Mouse (Mus musculus): ENCODE results near the gene Mllt10. TPM values are rescaled to one million over a fixed set of nuclear protein-coding genes. Genes with fewer than 3 reads are reported as not detected.

Mllt10 gene
- 10 to 100 TPM; 48.8 to 58.2 TPM for total RNA-seq (2021)
- long read RNA-seq, partial matches to known transcripts: 1 of 6 reads
- long read RNA-seq, other reads (novel, unspliced or antisense): 5 of 6 reads

DNA sequence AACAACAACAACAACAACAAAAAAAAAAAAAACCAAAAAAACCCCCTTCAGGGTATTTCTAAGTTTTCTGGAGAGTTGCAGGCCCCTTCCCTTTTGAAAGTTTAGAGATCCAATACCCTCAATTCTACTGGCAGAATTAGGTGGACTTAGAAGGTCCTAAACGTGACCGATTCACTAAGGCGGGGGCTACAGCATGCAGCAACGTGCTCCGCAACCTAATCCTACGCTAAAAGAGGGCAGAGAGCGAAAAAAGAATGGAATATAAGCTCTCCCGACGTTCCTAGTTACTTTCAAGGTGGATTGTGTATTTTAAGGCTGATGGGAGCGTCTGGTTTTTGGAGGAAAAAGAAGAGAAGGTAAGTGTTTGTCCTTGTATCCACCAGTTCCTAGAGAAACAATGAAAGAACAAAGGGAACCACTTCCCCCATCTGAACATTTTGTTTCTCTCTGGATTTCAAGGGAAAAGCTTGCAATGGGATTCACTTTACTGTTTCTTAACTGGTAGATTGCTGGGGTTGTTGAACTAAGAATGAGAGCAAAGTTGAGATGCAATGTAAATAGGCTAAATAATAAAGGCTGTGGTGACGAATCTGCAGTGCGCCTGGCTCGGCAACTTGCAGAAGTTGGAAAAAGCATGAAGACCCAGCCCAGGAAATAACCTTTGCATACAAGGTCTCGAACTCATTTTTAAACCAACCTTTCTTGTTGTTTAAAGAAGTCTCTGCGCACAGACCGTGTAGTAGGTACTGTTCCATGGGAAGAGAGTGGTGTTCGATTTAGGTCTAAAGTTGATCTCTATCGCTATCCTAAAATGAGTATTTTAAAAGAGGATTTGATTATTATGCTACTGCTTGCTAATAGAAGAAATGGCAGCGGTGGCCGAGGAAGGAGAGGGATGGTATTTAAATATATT, at the start of gene Mllt10:
Gene Mllt10 (plus strand): TSS at position 222 of the 913 bp plus-strand sequence.
- DNase-seq (ENCODE audit: low spot score in 2 of 2): no peak

DNA sequence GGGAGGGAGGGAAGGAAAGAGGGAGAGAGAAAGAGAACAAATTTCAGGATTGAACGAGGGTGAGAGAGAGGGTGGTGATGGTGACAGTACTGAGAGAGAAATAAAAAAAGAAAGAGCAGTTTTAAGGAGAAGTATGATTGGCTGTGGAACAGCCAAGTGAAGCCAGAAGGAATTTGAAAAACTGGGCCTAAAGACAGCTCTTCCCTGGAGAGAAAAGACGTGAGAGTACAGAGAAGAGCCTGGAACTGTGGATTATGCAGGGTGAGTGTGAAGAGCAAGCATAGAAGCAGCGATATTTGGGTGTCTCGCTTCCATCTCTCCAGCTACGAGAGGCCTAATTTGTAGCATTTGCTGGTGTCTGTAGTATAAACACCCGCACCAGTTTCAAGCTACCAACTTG, 43.8 kb upstream of the Mllt10 start:
- DNase-seq (ENCODE audit: low spot score in 2 of 2): no peak

DNA sequence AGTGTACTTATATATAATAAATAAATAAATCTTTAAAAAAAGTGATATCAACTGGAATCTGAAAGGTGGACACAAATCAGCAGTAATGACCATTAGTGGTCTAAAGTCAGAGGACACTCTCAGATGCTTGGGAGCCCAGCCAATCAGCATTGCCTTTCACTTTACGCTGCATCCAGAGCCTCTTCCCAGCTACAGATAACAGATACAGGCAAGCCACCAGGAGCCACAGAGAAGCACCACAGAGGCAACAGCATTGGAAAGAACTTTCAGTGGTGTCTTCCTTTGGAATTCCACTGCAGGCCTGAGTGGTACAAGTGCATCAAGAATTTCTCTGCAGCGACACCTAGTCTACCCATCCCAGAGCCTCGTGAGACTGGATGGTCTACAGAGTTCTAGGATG, 42.2 kb upstream of the Mllt10 start:
- no peak for DNase-seq (ENCODE audit: low spot score in 2 of 2)

DNA sequence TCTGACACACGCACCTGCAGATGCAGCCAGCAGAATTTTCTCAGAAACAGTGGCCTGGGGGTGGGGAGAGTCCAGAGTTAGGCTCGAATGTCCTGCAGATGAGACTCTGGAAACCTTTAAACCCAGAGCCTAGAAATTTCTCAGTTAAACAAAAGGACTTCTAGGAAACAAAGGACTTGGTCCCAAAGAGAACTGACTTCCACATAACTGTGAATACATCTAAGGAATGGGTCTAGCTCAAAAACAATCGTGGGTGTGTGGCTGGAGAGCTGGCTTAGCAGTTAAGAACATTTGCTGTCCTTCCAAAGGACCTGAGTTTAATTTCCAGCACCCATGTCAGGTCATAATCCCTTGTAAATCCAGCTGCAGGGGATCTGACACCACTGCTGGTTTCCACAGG, 39.5 kb upstream of the Mllt10 start:
- no peak for DNase-seq (ENCODE audit: low spot score in 2 of 2)

DNA sequence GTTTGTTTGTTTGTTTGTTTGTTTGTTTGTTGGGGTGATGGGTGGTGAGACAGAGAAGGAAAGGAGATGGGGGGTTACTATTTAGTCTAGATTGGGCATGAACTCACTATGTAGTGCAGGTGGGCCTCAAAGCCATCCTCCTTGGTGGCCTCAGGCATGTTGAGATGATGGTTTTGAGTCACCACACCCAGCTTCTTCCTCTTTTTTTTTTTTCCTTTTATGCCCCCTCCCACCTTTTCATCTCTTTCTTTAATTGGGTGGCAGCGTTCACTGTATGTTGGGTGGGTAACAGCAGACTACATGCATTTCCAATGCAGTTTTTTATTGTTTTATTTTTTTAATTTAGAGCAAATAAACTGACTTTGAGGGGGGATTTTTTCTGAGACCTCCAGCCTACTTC, 38.4 kb upstream of the Mllt10 start:
- no peak for DNase-seq (ENCODE audit: low spot score in 2 of 2)

DNA sequence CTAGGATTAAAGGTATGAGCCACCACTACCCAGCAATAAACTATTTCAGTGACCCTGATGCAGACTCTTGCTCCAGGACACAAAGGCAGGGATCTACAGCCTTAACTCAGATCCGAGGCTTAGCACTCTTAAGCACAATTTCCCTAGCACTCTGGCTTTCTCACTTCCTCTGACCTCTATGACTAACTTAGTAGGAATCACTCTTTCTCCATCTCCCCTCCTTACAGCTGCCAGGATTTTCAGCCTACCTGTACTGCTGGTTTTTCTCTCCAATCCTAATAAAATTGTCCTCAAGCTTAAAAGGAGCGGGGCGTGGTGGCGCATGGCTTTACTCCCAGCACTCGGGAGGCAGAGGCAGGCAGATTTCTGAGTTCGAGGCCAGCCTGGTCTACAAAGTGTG, 37.7 kb upstream of the Mllt10 start:
- DNase-seq (ENCODE audit: low spot score in 2 of 2): no peak

DNA sequence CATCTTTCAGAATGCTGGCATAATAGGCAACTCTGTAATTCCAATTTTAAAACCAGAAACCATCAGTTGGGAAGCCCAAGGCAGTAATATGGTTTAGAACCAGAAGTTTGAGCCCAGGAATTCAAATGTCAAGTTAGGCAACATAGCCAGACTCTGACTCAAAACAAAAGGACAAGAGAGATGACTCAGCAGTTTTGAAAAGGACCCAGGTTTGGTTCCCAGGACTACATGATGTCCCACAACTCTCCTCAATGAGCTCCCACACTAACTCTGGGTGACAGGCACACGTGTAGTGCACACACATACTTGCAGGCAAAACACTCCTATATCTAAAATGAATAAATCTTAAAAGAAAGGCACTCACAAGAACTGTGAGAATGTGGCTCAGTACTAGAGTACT, 35.9 kb upstream of the Mllt10 start:
- no peak for DNase-seq (ENCODE audit: low spot score in 2 of 2)

DNA sequence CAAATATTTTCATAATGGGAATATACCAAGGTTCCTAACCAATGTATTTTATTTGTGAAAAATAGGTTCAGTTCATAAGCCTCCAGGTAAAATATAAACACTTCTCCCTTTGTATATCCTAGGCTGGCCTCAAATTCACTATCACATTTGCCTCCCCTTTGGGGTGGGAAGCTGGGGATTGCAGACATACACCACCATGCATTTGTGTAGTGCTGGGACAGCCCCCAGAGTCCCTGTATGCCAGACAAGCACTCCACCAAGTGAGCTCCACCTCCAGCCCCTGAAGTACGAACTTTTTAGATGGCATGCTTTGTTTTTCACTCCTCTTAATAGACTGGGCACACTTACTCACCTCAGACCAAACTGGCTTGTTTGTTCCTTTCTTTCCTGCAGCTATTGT, 32.2 kb upstream of the Mllt10 start:
- no peak for DNase-seq (ENCODE audit: low spot score in 2 of 2)

DNA sequence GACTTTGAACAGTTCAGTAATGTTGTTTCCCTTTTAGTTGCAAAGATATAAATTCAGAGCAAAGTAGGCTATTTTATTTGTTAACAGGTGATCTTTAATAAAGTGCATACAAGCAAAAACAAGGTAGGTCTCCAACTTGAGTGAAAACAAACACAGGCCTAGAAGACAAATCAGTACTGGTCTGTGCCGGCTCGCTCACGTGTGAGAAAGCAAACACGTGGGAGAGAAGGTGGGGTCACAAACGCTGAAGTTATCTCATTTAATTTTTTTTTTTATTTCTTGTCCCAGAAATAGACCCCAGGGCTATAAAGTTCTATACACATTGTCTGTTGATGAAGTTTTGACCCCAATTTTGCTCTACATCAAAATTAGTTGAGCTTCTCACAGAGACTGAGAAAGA, 29.9 kb upstream of the Mllt10 start:
- no peak for DNase-seq (ENCODE audit: low spot score in 2 of 2)

DNA sequence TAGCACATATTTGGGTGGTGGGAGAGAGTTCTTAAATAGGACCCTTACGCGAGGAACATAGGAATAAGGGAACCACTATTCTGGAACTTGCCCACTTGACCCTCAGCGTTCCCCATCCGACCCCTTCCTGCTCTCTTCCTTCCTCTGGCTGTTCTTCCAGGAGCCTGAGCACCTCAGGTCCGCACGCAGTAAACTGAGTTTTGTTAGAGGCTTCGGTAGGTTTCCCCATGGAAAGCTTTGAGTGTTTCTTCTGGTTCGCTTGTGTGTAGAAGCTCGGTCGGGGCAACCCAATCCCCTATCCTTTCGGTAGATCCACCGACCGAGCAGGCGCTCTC, 29.3 kb upstream of the Mllt10 start:
- no peak for DNase-seq (ENCODE audit: low spot score in 2 of 2)

DNA sequence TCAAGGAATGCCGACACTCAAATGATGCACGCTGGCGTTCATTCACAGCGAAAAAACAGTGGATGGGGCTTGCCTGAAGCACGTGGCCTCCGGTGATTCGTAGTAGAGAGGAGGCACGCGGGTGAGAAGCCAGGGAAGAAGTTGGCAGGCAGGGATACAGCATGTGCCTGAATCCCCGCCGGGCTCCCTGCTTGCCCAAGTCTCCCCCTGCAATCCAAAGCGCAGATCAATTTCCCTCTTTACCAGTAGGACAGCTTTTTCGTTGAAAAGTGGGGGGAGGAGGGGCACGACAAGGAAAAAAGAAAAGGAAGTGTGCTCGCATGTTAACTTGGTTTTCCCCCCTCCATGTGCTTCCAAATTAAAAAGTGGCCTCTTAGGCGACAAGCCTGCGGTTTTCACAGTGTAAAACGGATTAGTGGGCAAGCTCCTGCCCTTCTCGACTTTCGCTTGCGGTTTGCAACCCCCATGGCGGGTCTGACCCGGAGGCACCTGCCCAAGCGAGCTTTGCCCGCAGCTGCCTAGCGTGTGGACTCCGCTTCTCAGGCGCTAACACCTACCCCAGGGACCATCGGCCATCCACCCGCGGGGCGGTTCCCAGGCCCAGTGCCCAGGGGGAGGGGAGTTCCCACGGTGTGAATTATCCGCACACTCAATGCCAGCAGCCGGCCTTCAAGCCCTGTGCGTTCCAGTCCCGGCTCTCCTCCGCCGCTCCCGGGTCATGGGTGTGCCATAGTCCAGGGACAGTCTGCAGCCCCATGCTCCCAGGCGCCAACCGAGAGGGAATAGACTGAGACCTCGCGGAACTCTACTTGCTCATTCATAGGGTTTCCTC, 28.7 kb upstream of the Mllt10 start:
- peak; percentile 52 to 68 for DNase-seq (ENCODE audit: low spot score in 2 of 2)

DNA sequence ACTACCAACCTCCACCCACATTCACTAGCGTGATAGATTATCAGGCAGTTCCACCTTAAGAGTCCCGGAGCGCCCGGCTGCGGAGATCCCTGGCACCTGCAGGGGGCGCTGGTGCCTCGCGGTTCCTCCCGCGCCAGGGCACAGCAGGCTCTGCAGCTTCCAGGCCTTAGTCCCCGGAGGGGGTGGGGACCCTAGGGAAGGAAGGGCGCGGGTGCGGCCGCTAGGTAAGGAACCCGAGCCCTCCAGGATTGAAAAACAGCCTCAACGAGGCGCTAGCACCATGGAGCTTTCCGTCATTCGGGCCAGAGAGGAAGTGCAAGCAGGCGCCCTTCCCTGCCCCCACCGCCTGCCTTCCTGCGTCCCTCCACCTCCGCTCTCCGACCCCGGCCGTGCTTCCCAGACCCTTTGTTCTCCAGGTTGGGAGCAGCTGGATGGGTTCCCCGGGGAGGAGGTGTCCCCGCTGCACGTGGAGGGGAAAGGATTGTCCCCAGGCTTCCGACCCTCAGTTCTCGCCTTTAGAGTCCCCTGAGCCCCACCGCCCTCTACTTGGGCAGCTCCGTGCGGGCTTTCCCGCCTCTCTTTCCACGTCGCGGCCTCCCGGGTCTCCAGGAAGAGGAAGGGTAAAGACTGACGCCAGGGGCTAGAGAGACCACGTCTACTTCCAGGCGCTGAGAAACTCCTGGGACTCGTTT, 27.4 kb upstream of the Mllt10 start:
- peak; percentile 98 for DNase-seq (ENCODE audit: low spot score in 2 of 2)

DNA sequence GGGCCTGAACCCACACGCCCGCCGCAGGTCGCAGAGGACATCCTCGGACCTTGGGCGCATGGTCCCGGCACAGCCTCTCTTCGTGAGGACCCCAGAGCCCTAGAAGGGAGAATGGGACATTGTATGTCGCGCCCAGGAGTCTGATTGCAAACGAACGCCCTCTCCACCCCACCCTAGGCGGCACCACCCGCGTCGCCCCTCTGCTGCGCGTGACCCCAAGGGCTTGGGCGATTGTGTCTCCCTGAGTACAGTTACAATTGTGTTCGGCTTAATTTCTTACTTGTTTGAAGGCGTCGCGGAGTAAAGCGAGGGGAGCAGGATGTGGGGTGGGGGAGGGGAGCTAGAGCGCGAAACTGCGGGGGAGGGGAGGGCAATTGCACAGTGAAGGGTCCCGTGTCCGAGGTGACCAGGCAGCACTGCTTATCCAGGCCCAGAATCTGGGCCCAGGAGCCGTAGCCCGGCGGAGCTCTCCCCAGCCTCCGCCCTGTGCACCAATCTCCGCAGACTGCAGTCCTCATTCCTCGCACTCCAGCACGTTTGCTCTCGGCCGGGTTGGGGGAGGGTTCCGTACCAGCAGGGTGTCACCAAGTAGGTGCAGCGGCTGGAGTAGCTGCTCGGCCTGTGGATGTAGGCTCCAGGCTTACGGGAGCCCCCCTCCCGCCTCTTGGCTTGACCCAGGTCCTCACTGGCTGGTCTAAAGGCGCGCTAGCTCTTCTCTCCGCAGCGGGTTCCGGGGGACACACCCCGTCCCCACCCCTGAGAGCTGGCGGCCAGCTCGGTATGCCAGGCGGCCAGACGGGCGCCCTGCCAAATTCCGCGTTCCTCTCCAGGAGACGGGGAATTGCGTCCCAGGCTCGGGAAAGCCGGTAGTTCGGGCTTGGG, 26.7 kb upstream of the Mllt10 start:
- peak; percentile 87 to 90 for DNase-seq (ENCODE audit: low spot score in 2 of 2)

DNA sequence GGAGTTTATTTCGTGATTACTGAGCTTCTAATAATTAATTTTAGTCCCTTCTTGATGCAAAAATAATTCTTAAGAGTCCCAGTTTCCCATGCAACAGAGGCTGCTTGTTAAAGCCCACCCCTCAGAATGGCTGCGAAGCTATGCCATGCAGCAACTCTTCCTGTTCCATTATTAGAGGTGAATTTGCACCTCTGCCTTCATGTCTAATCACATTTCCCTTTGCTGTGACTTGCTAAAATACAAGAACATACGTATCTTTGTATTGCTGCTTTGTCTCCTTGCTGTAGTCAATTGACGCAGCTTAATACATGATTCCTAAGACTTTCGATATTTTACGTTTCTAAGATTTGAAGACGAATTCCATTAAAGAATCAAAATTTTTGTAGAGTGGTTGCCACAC, 25.4 kb upstream of the Mllt10 start:
- DNase-seq (ENCODE audit: low spot score in 2 of 2): no peak

DNA sequence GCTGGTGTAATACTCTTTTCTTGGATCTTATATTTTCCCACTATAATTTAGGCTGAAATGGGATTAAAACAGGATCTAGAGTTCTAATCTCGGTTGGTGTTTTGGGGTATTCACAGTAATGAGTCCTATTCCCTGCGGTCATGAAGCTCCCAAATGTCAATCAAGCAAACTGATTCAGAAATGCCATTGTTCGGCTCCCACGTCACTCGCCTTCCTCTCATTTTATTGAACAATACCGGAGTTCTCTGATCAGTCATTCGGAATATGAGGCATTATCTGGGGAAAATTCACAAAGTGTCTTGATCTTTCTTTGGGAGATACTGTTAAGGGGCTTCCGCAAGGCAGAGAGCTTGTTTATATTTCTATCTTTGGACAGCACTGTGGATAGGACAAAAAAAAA, 24.5 kb upstream of the Mllt10 start:
- DNase-seq (ENCODE audit: low spot score in 2 of 2): peak in 1 of 2 experiments; percentile 19

DNA sequence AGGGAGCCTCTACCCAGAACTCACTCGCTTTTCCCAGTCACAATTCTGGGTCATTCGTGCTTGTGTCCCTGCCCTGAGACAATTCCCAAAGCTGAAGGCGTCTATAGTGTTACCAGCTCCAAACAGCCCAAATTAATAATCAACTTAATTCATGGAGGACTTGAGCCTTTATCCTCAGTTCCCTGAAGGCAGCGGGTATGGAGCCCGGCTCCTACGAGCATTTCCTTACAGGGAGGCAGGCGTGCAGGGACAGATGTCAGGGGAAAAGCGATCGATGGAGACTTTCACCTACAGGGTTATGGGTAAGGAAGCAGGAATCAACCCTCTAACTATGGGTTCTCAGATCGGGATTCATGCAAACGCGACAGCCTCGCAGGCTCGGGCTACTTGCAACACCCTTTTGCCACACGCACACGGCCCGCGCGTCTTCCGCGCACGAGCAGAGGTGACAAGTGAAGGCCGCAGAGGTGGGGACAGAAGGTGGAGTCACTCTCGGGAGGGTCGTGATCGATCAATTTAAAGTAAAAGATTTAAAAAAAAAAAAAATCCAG, 23.7 kb upstream of the Mllt10 start:
- peak; percentile 59 to 68 for DNase-seq (ENCODE audit: low spot score in 2 of 2)

DNA sequence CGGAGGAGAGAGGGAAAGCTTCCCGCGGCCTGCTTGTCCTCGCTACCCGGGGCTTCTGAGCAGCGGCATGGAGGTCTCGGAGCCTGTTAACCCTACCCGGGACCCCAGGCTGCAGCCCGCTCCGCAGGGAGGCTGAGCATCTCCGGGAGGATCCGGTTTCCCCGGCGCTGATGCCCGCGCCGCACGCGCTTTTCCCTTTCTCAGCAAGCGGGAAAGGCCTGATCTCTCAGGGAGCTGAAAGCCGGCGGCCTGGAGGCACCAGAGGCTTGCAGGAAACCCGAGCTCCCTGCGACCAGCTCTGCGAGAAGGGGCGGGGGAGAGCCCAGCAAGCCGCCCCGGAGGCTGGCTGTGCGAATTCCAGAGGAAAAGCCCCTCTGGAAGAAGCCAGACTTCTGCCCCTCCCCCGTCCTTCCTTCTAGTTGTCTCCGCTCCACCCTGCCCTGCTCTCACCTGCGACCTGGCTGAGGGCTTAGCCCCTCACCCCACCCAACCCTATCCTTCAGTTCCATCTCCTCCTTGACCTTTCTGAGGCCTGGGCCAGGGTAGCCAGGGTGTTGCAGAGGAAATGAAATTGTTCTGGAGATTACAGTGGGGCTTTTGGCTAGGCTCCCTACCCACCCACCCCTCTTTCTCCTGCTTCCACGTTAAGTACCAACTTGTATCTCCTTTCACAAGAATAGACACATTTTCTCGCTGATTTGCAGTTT, 23.1 kb upstream of the Mllt10 start:
- DNase-seq (ENCODE audit: low spot score in 2 of 2): peak; percentile 69 to 73

DNA sequence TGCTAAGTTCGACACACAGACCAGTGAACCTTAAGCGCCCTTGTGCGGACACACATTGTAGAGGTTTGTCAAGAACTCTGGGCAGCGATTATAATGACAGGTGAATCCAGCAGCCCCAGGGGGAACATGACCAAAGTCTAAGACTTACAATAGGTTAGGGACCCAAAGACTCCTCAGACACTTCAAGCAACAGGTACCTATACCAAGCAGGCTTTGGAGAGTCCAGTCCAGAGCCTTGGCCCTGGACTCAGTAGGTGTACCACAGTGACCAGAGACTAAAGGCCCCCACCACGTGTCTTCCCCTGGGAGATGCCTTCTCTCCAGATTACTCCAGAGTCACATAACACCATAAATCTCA, 22.5 kb upstream of the Mllt10 start:
- peak; percentile 19 to 28 for DNase-seq (ENCODE audit: low spot score in 2 of 2)

DNA sequence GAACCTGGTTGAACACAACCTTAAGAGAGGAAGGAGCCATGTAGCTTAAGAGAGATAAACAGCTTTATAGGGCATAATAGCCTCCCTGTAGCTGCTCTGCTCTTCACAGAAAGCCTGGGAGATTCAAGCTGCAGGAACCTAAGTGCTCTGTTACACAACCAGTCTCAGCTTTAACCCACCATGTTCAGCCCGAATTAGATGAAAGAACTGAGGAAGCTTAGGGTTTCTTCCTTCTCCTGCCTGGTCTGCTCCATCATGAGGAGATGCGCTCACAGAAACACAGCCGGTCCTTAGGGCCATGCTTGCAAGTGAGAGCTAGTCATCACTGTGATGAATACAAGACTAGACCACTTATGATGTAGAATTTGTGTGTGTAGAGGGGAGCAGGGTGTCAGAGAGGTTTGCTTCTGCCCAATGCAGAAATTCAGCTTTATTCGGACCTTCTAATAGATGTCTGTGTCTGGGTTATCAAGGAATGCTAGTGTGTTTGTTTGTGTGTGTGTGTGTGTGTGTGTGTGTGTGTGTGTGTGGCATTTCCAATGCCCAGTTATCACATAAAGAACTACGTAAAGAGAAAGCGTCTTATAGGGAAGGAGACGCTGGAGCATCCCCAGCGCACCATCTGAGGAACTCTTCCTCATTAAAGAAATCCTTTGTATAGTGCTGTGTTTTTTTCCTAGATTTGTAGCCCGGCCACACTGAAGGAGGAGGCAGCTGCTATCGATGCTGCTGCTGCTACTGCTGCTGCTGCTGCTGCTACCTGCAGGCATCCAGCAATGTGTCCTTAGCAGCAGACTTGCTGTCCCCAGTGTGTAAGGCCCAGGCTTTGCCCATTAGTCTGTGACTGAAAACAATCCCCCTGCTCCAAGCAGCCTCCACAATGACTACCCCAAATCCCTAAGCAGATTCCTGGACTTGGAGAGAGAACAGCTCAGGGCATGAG, 21.6 kb upstream of the Mllt10 start:
- DNase-seq (ENCODE audit: low spot score in 2 of 2): peak in 1 of 2 experiments; percentile 31
